Mouse (Mus musculus) c-Kit-positive CD71-negative TER-119-negative erythroid progenitor cells, embryonic 14.5 days (primary cell): ENCODE data around the gene Hagh.

ENCODE experiments used
- DNase-seq: peaks from one replicate; pipeline ENCODE4 v3.0.0-alpha.2; 2013; ENCODE audit warnings: low read depth

Hagh gene

GRCm38 (mm10) chr17:24902671-24903474 lies 62.9 kb downstream of the Hagh start:
- DNase-seq: peak; percentile 57

GRCm38 (mm10) chr17:24903767-24904166 lies 63.8 kb downstream of the Hagh start:
- DNase-seq: no peak

GRCm38 (mm10) chr17:24907591-24907990 lies 67.6 kb downstream of the Hagh start:
- no peak for DNase-seq

- no peak for DNase-seq
These were observed 74.0 kb downstream of the Hagh start for GRCm38 (mm10) chr17:24913984-24914383.
